Mouse (Mus musculus) yolk sac, embryonic 10.5 days (tissue): ENCODE measurements around the gene Bco2.

Experiments
- DNase-seq: peaks from one replicate; pipeline ENCODE4 v3.0.0-alpha.2; 2017; ENCODE audit warnings: low spot score

The Bco2 gene

DNA sequence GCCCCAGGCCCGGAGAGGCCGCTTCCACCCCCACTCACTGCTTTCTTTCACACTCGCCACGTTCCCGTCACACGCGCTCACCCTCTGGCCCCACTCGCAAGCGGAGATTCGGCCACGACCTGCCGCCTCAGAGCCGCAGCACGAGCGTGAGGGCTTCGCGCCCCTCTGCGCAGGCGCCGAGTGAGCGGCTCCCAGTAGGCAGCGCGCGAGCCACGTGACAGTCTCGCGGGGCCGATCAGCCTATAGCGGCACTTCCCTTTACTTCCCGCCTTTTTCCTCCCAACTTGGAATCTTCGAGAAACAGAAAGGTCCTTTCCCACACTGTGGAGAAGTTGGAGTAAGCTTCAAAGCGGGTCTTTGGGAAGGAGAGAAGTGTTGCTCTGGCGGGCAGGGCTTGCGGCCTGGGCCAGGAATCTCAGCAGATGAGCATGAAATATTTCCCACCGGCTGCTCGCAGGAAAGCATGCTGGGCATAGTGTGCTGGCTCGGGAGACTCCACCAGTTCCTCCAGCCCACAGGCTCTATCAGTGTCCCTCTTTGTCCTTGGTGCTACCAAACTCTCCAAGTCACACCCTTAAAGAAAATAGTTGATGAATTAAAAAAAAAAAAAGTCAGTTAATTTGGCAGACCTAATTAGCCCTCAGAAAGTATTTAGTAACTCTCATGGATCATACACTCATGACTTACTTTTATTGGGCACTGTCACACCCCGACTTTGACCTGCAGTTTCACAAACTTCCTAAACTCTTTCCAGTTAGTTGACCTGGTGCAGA is 6.3 kb upstream of the Bco2 start, which contains the start of gene Tex12:
Gene Tex12 (minus strand): TSS at position 181 of the 773 bp plus-strand sequence.
- DNase-seq, result no peak

DNA sequence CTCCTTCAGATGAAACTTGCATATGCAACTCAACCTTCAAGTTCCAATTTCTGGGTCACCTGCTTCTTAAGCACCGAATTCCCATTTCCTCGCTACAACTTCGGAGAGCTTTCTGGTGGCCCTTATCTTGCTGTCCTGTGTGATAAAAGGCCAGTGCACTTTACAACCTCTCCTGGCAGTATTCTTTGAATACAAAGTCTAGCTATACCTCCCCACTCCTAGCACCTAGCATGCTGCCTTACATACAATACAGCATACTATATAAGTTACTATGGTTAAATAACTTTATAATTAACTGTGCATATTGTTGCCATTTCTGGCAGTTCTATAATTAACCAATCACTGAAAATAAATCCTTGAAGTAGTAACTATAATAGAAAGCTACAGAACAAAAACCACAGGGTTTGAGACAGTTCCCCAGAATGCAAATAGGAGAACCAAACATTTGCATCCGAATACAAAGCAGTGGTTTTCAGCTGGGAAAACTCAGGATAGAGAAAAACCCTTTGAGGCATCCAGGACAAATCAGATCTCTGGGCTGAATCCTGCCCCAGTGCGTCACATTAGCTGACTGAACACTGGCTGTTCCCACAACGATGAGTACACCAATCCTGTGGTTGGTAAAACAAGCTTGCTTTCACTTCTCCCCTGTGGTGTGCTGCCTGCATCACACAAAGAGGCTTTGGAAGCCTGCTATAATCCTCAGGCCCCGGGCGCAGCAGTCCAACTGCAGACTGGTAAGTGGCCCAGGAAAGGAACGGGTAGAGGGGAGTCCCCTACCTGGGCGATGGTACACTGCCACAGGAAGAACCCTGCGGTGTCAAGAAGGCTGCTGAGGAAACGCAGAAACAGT is 514 bp downstream of the Bco2 start, which contains the start of gene Il18:
Gene Il18 (plus strand): TSS at position 587 of the 853 bp plus-strand sequence.
- DNase-seq, result peak; percentile 20

DNA sequence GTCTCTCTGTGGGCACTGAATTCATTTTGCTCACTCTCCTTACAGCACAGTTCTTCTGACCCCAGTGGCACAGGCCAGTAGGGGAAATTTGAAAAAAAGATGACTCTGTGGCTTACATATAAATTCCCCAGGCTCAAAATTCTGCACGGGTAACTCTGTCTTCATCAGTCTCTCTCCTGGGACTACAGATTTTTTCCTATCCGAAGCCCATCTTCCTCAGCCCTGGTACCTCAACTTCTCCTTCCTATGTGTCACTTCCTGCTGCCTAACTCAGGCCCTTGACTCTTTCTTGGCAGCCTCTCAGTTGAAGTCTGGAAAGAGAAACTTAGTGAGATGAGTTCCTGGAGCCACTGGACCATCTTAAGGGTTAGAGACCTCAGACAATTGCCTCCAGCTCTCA is 1.4 kb downstream of the Bco2 start:
- no peak for DNase-seq

DNA sequence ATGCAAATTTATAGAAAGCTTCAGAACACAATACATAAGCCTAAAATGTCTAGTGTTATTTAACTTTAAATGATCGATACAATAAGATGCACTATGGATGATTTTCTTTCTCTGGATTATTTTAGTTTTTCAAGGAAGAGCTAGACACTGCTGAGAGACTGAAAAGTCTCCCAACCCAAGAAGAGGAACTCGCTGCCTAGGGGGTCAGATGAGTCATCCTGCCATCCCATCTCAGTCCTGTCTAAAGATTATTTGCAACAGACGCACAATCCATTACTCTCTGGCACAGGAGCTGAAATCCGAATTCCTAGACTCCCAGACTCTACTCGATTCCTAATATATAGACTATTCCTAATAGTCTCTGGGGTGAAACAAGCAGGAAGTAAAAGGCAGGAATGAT is 2.8 kb downstream of the Bco2 start:
- DNase-seq, result no peak

DNA sequence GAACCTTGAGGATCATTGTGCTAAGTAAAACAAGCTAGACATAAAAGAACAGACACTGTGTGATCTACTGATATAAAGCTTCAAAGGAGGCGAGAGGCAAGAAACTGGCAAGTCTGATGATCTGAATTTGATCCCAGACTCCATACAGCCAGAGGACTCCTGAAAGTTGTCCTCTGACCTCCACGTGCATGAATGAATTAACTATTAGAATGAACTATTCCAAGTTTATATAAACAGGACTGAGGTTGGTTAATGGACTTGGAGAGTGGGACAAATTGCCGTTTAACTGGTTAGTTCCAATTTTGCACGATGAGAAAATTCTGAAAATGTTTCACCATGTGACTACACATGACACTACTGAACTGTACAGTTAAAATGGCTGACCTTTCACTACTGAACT is 6.0 kb downstream of the Bco2 start:
- no peak for DNase-seq

DNA sequence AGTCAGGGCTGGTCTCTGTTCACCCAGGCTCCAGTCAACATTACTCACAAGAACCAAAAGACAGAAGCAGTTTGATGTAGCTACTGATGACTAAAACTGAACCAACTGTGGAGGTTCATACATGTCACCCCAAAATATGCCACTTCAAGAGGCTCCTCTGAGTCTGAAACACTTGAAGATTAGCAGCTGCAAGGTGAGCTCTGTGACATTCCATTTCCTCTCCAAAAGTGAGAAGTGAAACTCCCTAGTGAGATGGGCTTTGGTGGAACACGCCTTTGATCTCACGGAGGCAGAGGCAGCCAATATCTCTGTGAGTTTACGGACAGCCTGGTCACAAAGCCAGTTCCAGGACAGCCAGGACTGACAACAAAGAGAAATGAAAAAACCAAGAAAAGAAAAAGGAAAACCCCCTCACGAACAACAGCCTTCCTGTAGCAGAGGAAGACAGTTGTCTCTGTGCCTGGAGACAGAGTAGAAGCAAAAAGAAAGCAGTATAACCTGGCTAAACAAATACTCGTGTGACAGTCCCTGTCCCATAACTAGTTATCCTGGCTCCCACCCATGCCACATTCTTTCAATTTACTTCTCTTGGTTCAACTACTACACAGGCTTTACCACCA is 7.0 kb downstream of the Bco2 start:
- DNase-seq, result no peak

DNA sequence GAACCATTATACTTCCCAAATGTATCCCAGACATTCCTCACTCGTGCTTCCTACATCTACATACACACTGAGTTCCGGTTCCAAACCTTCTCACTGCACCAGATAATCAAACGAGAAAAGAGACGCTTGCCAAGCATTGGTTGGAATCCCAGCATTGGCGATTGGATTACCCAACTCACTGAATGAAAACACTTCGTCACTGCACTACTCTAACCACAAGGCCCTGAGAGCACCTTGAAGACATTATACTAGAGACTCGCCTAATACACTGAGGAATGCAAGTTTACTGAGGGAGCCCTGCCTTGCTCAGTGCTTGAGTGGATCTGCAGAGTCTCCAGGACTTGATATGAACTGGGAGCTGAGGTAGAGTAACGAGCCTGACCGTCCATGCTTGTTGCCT is 12.6 kb downstream of the Bco2 start:
- DNase-seq, result no peak

DNA sequence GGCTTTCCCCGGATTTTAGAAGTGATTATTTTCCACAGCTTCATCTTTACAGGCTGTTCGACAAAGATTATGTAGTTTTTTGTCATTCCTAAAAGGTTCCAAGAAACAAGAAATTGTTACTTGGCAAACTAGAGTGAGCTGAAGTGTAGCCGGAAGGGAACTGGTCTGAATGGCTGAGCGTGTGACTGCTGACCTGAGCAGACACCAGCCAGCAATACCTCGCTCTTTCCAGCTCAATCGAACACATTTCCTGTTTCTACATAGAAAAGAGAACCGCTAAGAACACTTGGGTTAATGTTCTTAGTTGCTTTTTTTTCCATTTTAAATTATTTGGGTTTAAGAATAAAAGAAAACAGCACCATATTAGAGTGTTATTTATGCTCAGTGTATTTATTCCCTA is 14.8 kb downstream of the Bco2 start:
- no peak for DNase-seq

DNA sequence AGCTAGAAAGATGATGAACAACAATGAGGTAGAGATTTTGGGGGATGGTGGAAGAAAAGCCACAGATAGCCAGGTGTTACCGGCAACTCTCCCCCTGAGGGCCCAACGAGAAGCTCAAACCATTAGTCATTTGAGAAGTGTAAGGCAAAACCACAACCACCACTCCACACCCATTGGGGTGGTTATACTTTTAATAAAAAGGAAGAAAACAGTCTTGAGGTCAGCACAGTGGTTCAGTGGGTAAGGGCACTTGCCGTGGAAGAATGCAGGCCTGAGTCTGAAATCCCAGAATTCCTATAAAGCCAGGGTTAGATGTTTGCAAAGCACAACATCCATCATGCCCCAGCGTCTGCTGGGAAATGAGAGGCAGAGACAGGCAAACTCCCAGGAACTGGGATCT is 17.7 kb downstream of the Bco2 start:
- no peak for DNase-seq

DNA sequence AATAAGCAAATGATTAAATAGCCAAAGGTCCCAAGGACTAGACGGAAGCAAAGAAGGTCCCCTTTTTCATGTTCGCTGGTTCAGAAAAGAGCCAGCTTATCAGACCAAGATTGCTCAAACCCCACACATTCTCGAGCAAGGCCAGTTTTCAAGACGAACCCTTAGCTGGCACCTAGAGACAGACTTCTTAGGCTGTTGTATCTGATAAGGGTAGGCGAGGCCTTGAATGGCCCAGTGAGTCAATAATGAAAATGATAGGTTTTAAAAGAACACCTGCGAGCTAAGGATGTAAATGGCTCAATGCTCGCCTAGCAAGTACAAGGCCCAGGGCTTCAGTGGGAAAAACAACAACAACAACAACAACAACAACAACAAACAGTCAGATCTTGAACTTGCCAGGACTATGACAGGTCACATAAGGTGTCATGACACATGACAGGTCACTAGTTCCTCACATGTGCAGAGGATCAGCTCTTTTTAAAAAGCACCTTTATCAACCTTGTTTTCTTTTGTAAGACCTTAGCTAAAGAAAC is 18.3 kb downstream of the Bco2 start:
- DNase-seq, result no peak

DNA sequence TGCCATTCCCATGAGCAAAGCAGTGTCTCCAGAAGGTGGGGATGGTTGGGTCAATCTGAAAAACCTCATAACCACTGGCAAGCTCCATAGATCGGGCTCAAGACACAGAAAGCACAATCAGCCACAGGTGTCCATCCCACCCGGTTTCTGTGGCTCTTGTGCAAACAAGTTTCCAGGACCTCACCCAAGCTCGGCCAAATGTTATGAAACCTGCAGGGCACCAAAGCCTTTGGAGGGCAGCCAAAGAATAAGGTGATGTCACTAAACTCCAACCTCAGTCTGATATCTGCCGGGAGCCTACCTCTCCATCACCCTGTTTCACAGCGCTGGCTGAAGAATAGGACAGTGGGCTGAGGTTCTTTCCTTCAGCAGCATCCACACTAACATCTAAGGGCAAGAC is 19.1 kb downstream of the Bco2 start:
- DNase-seq, result no peak

DNA sequence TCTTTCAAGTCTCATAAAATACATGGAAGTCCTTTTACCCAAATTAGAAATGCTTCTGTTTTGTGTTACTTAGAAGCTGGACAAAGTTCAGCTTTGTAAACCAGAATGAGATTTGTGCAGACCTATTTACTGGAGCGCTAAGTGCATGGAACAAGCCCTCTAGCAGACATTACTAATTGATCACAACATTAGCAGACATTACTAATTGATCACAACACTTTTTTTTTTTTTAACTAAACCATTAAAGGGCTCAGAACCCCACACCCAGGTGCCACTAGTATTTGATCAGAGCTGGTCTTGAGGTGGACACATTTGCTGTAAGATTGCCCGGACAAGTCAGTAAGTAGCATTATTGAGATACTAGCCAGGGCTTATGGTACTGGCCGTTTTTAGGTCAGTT is 21.2 kb downstream of the Bco2 start:
- no peak for DNase-seq

DNA sequence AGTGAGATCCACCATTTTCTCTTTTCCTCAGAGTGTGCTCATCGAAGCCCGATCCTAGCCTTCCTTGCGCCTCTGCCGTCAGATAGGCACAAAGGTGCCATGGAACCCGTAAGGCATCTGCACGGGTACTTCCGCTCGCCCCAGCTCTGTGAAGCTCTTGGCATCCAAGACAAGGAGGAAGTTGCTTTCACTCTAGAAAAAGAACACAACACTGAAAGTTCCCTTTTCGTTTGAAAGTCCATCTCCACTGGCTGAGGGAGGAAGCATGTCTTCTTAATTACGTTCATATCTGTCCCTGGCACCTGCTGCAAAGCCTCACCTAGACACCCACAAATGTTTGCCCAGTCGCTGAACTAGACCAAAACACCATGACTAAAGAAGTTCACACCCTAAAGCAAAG is 21.7 kb downstream of the Bco2 start:
- DNase-seq, result no peak

DNA sequence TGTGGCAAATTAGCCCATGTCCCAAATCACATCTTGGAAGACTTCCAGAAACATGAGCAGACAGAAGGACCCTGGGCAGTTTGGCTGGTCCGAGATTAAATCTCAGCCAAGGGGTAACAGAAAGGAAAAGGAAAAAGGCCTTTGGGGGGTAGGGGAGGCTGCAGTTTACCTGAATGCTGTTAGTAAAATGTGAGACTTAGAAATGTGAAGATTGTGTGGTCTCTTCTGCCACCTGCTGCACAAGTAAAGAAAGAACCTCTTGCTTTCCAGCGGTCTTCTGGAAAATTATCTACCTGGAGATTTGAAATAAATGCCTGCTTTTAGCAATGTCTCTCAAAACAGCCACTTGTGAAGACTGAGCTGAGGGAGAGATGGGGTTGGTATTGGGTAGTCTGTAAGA is 24.1 kb downstream of the Bco2 start:
- no peak for DNase-seq

DNA sequence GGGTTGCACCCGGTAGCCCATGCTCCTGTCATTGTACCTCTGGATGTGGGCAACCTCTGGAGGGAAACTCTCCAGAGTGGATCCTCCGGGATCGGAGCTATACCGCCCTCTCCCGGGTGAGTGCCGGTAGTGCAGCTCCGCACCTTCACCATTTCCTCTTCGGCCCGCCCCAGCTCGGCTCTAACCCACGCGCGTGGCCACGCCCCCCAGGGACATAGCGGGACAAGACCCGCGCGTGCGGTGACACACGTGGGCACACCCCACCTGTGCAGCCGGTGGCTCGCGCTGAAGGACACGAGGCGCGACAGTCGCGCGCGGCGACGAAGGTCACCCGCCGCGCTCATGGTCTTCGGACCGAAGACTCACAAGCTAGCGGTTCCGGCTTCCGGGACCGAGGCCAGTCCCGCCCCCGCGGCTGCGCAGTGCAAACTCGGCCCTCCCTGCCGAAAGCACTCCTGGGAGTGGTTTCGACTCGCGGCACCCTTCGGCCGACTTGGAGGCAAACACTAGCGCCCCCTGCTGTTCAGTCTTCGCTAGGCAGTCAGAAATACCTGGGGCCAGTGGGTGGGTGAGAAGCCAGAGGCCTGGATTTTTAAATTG is 26.6 kb downstream of the Bco2 start, which contains the start of gene Pts:
Gene Pts (minus strand): TSS at position 432 of the 600 bp plus-strand sequence.
- peak; percentile 97 for DNase-seq

DNA sequence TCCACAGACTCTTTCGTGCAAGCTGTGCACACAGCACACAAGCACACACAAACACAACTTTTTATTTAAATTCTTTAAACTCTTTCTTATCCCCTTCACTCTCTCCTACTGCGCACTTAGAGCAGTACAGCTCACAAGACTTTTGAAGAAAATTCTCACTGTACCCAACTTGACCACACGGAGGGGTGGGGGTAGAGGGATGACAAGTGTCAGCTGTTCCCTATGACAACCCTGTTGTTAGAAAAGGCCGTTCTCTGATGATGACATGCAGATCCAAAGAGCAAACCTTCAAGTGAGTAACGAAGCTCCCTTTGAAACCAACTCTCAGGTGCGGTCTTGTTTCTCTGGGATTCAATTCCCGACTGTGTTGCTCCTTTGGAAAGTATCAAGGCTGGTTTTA is 27.1 kb downstream of the Bco2 start:
- DNase-seq, result no peak

DNA sequence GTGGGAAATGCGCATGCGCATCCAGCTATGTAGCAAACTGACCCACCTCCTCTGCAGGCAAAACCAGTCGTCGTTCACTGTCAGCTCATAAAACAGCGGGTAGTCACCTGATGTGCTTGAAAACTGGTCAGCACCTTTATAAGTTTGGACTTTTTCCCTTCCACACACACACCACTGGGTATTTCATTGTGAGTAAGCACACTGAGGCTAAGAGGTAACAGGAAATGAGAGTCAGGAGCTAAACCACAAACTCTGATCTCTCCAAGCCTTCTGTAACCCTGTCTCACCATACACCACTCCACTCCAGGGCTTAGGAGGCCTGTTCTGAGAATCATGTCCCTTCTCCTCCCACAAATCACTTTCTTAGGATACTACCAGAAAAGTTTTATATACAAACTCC is 29.4 kb downstream of the Bco2 start:
- no peak for DNase-seq

DNA sequence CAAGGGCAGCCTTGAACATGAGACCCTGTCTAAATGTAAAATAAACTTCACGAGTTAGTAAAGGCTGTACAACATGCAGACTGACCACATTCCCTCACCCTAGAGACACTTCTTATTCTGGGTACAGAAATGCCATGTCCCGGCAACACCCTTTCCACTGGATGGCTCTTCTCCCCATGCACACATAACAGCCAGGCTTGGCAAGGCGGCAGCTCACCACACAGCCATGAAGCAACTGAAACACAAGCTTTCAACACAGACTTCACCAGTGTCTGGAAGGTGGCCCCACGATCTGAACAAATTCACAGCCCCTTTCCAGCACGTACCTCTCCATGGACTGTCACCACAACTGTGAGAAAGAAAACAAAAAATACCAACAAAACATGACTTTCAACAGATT is 30.0 kb downstream of the Bco2 start:
- DNase-seq, result no peak

DNA sequence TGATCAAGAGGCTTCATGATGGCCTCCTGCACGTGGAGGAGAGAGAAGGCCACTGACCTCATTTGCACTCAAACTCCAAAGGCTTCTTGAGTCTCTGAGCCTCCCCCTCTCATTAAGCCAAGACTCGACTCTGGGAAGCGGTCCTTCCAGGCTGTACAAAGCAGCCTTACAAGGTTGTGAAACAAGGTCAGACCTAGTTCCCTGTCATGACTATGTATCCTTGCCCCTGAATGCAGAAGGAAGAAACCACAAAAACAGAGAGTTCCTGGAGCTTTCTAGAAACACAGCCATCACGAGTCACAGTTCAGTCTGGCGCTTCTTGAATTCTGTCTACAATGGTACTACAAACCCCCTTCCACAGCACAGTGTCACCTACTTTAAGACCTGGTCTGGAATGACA is 32.4 kb downstream of the Bco2 start:
- no peak for DNase-seq

DNA sequence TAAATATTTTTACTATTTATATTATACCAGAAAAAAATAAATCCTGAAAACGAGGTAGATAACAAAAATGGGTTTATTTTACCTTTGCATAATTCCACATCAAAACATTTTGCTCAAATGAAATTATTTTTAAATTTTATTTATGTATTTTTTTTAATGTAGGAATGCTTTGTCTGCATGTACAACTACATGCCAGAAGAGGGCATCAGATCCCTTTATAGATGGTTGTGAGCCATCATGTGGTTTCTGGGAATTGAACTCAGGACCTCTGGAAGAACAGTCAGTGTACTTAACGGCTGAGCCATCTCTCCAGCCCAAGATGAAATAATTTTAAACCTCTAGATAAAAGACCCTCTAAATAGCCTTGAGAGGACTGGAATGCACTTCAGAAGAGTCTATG is 33.4 kb downstream of the Bco2 start:
- DNase-seq, result no peak

DNA sequence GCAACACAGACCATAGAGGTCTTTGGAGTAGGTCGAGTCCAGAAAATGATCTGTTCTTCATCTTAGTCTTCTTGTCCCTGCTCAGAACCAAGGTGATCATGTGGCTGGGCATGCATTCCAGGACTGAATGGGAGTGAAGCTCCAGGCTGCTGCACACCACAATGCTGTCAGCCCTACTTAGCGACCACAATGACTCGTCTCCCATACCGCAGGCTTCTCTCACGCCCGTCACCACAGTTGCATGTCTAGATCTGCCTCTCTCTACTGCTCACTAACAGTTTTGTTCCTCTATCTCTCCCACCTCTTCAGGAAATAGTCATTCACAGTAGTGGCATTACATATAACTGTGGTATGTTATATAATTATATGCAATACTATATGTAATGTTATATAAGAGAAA is 34.2 kb downstream of the Bco2 start:
- no peak for DNase-seq

DNA sequence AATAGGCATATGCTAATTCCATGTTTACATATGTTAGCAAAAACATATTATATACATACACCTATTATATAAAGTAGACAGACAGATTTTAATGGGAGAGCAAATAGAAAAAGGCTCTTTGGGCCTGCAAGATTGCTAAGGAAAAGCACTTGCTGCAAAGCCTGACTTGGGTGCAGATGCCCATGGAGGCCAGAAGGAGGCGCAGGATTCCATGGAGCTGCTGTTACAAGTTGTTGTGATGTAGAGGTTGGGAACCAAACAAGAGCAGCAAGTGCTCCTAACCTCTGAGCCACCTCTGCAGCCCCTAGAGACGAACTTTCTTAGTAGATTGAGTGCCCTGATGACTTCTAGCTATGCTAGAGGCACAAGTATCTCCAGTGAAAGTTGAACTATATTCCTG is 36.2 kb downstream of the Bco2 start:
- DNase-seq, result no peak
